Mouse (Mus musculus) gastrocnemius, postnatal 4 days (tissue): Measurements from ENCODE around the gene Plod3. TPM values are rescaled to one million over a fixed set of nuclear protein-coding genes. Genes with fewer than 3 reads are reported as not detected.
A peak's percentile ranks its signal among the peaks of the same experiment; 100 is the strongest.

Source experiments
- DNase-seq, 2 experiments: peaks; one replicate each; pipeline ENCODE4 v3.0.0; 2021 to 2022; ENCODE audit warnings: low spot score in 2 of 2, mixed read lengths in 2 of 2
- total RNA-seq, 2 experiments: library from RNA; stranded (reverse); gene quantifications; 2 replicates each; pipeline ENCODE4 v1.2.3; 2021

Plod3 gene
- total RNA-seq, 2 experiments from 2014 or later, result 40.9 to 46.4 TPM

- no peak for DNase-seq
Observed at GRCm38 (mm10) chr5:136962966-136963540, 23.8 kb upstream of the Plod3 start.

- no peak for DNase-seq
Observed at GRCm38 (mm10) chr5:136965210-136965609, 21.6 kb upstream of the Plod3 start.

- no peak for DNase-seq
Observed at GRCm38 (mm10) chr5:136965686-136966085, 21.1 kb upstream of the Plod3 start.

- DNase-seq, result peak in 1 of 2 experiments; percentile 24
Observed at GRCm38 (mm10) chr5:136966331-136966730, 20.5 kb upstream of the Plod3 start, which contains the start of gene Cldn15. Gene Cldn15, plus strand, starts transcription at chr5:136966616.

- no peak for DNase-seq
Observed at GRCm38 (mm10) chr5:136966861-136967455, 19.9 kb upstream of the Plod3 start.

GRCm38 (mm10) chr5:136967592-136967991 is 19.2 kb upstream of the Plod3 start:
- DNase-seq, result peak; percentile 57 to 81

- peak in 1 of 2 experiments; percentile 73 for DNase-seq
Observed at GRCm38 (mm10) chr5:136970703-136971102, 16.1 kb upstream of the Plod3 start.

- no peak for DNase-seq
Observed at GRCm38 (mm10) chr5:136973670-136974069, 13.1 kb upstream of the Plod3 start.

GRCm38 (mm10) chr5:136977769-136978168 is 9.1 kb upstream of the Plod3 start:
- DNase-seq, result no peak

- DNase-seq, result no peak
Observed at GRCm38 (mm10) chr5:136979762-136980161, 7.1 kb upstream of the Plod3 start.

- DNase-seq, result no peak
Observed at GRCm38 (mm10) chr5:136980974-136981373, 5.8 kb upstream of the Plod3 start.

- peak in 1 of 2 experiments; percentile 54 for DNase-seq
Observed at GRCm38 (mm10) chr5:136982338-136982930, 4.4 kb upstream of the Plod3 start.

- no peak for DNase-seq
Observed at GRCm38 (mm10) chr5:136984828-136985227, 2.0 kb upstream of the Plod3 start.

- DNase-seq, result peak; percentile 73 to 80
Observed at GRCm38 (mm10) chr5:136987138-136987933, 517 bp downstream of the Plod3 start.

GRCm38 (mm10) chr5:136987934-136988271 is 1.1 kb downstream of the Plod3 start, which contains the start of gene Znhit1:
Gene Znhit1, minus strand, starts transcription at chr5:136988021.
- DNase-seq, result no peak

- DNase-seq, result no peak
Observed at GRCm38 (mm10) chr5:136988420-136988819, 1.6 kb downstream of the Plod3 start.

- DNase-seq, result no peak
Observed at GRCm38 (mm10) chr5:136989801-136990200, 3.0 kb downstream of the Plod3 start.

GRCm38 (mm10) chr5:136999449-136999848 is 12.6 kb downstream of the Plod3 start:
- DNase-seq, result no peak

- no peak for DNase-seq
Observed at GRCm38 (mm10) chr5:137000612-137001011, 13.8 kb downstream of the Plod3 start.

- DNase-seq, result no peak
Observed at GRCm38 (mm10) chr5:137007276-137007675, 20.5 kb downstream of the Plod3 start.

- DNase-seq, result peak in 1 of 2 experiments; percentile 42
Observed at GRCm38 (mm10) chr5:137009988-137010387, 23.2 kb downstream of the Plod3 start.
